Mouse (Mus musculus) MEL (cell line): Measurements from ENCODE around the gene Ikzf2. TPM values are rescaled to one million over a fixed set of nuclear protein-coding genes. Genes with fewer than 3 reads are reported as not detected.

Source experiments
- DNase-seq: peaks from one replicate; pipeline ENCODE4 v3.0.0; 2011; ENCODE audit warnings: low read depth, low spot score
- H3K27ac ChIP-seq: 2 replicates; pipeline ENCODE4 v1.5.1; 2012; ENCODE audit warnings: low read depth, mild to moderate bottlenecking, control low read depth, low read length, moderate library complexity; ENCODE audit not compliant: control insufficient read depth
- H3K27me3 ChIP-seq, 2 experiments: fragments of 150-350 bp in 1 of 2; sonication (generic) in 1 of 2; 2 replicates each; pipeline ENCODE4 v1.6.1; 2012; ENCODE audit warnings: low read length in 2 of 2, mild to moderate bottlenecking in 2 of 2, improper control_type of control experiment in 1 of 2, moderate library complexity in 1 of 2; ENCODE audit not compliant: insufficient read depth in 2 of 2, control insufficient read depth in 1 of 2
- H3K36me3 ChIP-seq, 2 experiments: 2 replicates each; pipeline ENCODE4 v1.6.1; 2012 to 2014; ENCODE audit warnings: low read length in 2 of 2, improper control_type of control experiment in 1 of 2, inconsistent platforms in 1 of 2, mild to moderate bottlenecking in 1 of 2; ENCODE audit not compliant: insufficient read depth in 2 of 2, control insufficient read depth in 1 of 2
- H3K4me1 ChIP-seq, 2 experiments: fragments of 150-350 bp in 1 of 2; sonication (generic) in 1 of 2; 2 replicates each; pipeline ENCODE4 v1.6.1; 2012; ENCODE audit warnings: low read length in 2 of 2, improper control_type of control experiment in 1 of 2, mild to moderate bottlenecking in 1 of 2; ENCODE audit not compliant: insufficient read depth in 2 of 2, control insufficient read depth in 1 of 2
- H3K4me3 ChIP-seq, 2 experiments: fragments of 150-350 bp in 1 of 2; sonication (generic) in 1 of 2; 2 replicates each; pipeline ENCODE4 v1.5.1; 2012; ENCODE audit warnings: low read depth in 2 of 2, low read length in 2 of 2, mild to moderate bottlenecking in 2 of 2, moderate library complexity in 2 of 2, control low read depth in 1 of 2, improper control_type of control experiment in 1 of 2; ENCODE audit not compliant: control insufficient read depth in 1 of 2, insufficient read depth in 1 of 2
- H3K79me2 ChIP-seq: 2 replicates; pipeline ENCODE4 v1.6.1; 2012; ENCODE audit warnings: mild to moderate bottlenecking, low read length, moderate library complexity; ENCODE audit not compliant: control insufficient read depth, poor library complexity, insufficient read depth
- H3K9ac ChIP-seq: 2 replicates; pipeline ENCODE4 v1.6.1; 2012; ENCODE audit warnings: low read depth, mild to moderate bottlenecking, control low read depth, low read length, moderate library complexity; ENCODE audit not compliant: control insufficient read depth, poor library complexity, severe bottlenecking
- H3K9me3 ChIP-seq: fragments of 150-350 bp; sonication (generic); replicated peaks from 2 replicates; pipeline ENCODE4 v1.6.1; 2012; ENCODE audit warnings: mild to moderate bottlenecking, low read length, improper control_type of control experiment, moderate library complexity; ENCODE audit not compliant: insufficient read depth
- BHLHE40 ChIP-seq: IDR thresholded peaks from 2 replicates; pipeline ENCODE4 v1.6.1; 2012; ENCODE audit warnings: low read depth, mild to moderate bottlenecking, inconsistent platforms, low read length, improper control_type of control experiment, borderline replicate concordance
- E2F4 ChIP-seq: IDR thresholded peaks from 2 replicates; pipeline ENCODE4 v1.6.1; 2011; ENCODE audit warnings: low read depth, low read length, improper control_type of control experiment, borderline replicate concordance
- ELF1 ChIP-seq: IDR thresholded peaks from 2 replicates; pipeline ENCODE4 v1.6.1; 2014; ENCODE audit warnings: low read depth, mild to moderate bottlenecking, inconsistent platforms, low read length, improper control_type of control experiment, moderate library complexity
- EP300 ChIP-seq, 2 experiments: IDR thresholded peaks; 2 replicates each; pipeline ENCODE4 v1.6.1; 2011; ENCODE audit warnings: improper control_type of control experiment in 2 of 2, low read length in 2 of 2, low read depth in 1 of 2, mild to moderate bottlenecking in 1 of 2
- ETS1 ChIP-seq: IDR thresholded peaks from 2 replicates; pipeline ENCODE4 v1.6.1; 2012; ENCODE audit warnings: low read depth, mild to moderate bottlenecking, inconsistent platforms, low read length, improper control_type of control experiment, moderate library complexity
- GABPA ChIP-seq: IDR thresholded peaks from 2 replicates; pipeline ENCODE4 v1.6.1; 2012; ENCODE audit warnings: low read depth, mild to moderate bottlenecking, inconsistent platforms, low read length, improper control_type of control experiment, moderate library complexity
- GATA1 ChIP-seq: IDR thresholded peaks from 2 replicates; pipeline ENCODE4 v1.6.1; 2011; ENCODE audit warnings: low read depth, low read length, improper control_type of control experiment
- HCFC1 ChIP-seq: IDR thresholded peaks from 2 replicates; pipeline ENCODE4 v1.6.1; 2012; ENCODE audit warnings: low read depth, mild to moderate bottlenecking, inconsistent platforms, low read length, improper control_type of control experiment, moderate library complexity
- JUND ChIP-seq: IDR thresholded peaks from 2 replicates; pipeline ENCODE4 v1.6.1; 2011; ENCODE audit warnings: low read depth, mild to moderate bottlenecking, improper control_type of control experiment, low read length
- KAT2A ChIP-seq: conservative IDR thresholded peaks from 2 replicates; pipeline ENCODE4 v1.6.1; 2012; ENCODE audit warnings: low read depth, low read length, improper control_type of control experiment, inconsistent platforms
- MAFK ChIP-seq: IDR thresholded peaks from 2 replicates; pipeline ENCODE4 v1.6.1; 2011; ENCODE audit warnings: low read depth, mild to moderate bottlenecking, low read length, improper control_type of control experiment, borderline replicate concordance
- MAX ChIP-seq: IDR thresholded peaks from 2 replicates; pipeline ENCODE4 v1.6.1; 2011; ENCODE audit warnings: low read length, improper control_type of control experiment
- MEF2A ChIP-seq: IDR thresholded peaks from 2 replicates; pipeline ENCODE4 v1.6.1; 2014; ENCODE audit warnings: low read depth, mild to moderate bottlenecking, inconsistent platforms, low read length, improper control_type of control experiment; ENCODE audit not compliant: poor library complexity, insufficient replicate concordance, severe bottlenecking; ENCODE audit errors: extremely low read depth
- MXI1 ChIP-seq: IDR thresholded peaks from 2 replicates; pipeline ENCODE4 v1.6.1; 2011; ENCODE audit warnings: mild to moderate bottlenecking, low read depth, low read length, improper control_type of control experiment
- MYB ChIP-seq: IDR thresholded peaks from 2 replicates; pipeline ENCODE4 v1.6.1; 2011; ENCODE audit warnings: mild to moderate bottlenecking, low read depth, low read length, improper control_type of control experiment
- POLR2A ChIP-seq, 2 experiments: IDR thresholded peaks; 2 replicates each; pipeline ENCODE4 v1.6.1; 2011 to 2012; ENCODE audit warnings: low read length in 2 of 2, mild to moderate bottlenecking in 2 of 2, control low read depth in 1 of 2, improper control_type of control experiment in 1 of 2, low read depth in 1 of 2, moderate library complexity in 1 of 2; ENCODE audit not compliant: control insufficient read depth in 1 of 2, insufficient read depth in 1 of 2, poor library complexity in 1 of 2
- POLR2AphosphoS2 ChIP-seq: IDR thresholded peaks from 2 replicates; pipeline ENCODE4 v1.6.1; 2011; ENCODE audit warnings: low read length, improper control_type of control experiment
- RCOR1 ChIP-seq: IDR thresholded peaks from 2 replicates; pipeline ENCODE4 v1.6.1; 2012; ENCODE audit warnings: low read depth, mild to moderate bottlenecking, inconsistent platforms, low read length, improper control_type of control experiment
- SIN3A ChIP-seq: IDR thresholded peaks from 2 replicates; pipeline ENCODE4 v1.6.1; 2012; ENCODE audit warnings: low read length, improper control_type of control experiment, inconsistent platforms
- TAL1 ChIP-seq: IDR thresholded peaks from 2 replicates; pipeline ENCODE4 v1.6.1; 2012; ENCODE audit warnings: mild to moderate bottlenecking, inconsistent platforms, low read length, moderate library complexity, mixed read lengths
- TCF12 ChIP-seq: IDR thresholded peaks from 2 replicates; pipeline ENCODE4 v1.6.1; 2014; ENCODE audit warnings: low read depth, mild to moderate bottlenecking, inconsistent platforms, low read length, improper control_type of control experiment, moderate library complexity
- UBTF ChIP-seq: IDR thresholded peaks from 2 replicates; pipeline ENCODE4 v1.6.1; 2012; ENCODE audit warnings: low read depth, mild to moderate bottlenecking, inconsistent platforms, low read length, improper control_type of control experiment, moderate library complexity, borderline replicate concordance; ENCODE audit not compliant: insufficient read depth
- ZC3H11A ChIP-seq: IDR thresholded peaks from 2 replicates; pipeline ENCODE4 v1.6.1; 2012; ENCODE audit warnings: low read depth, mild to moderate bottlenecking, inconsistent platforms, low read length, improper control_type of control experiment
- ZKSCAN1 ChIP-seq: IDR thresholded peaks from 2 replicates; pipeline ENCODE4 v1.6.1; 2012; ENCODE audit warnings: low read depth, mild to moderate bottlenecking, inconsistent platforms, low read length, improper control_type of control experiment, moderate library complexity
- ZMIZ1 ChIP-seq: IDR thresholded peaks from 2 replicates; pipeline ENCODE4 v1.6.1; 2012; ENCODE audit warnings: low read depth, mild to moderate bottlenecking, inconsistent platforms, low read length, improper control_type of control experiment, moderate library complexity
- polyA plus RNA-seq, 2 experiments: library from polyadenylated mRNA; stranded (reverse) in 1 of 2; unstranded in 1 of 2; fragments of >175 nt in 1 of 2; fragments of >200 nt in 1 of 2; gene quantifications; 2 replicates each; pipeline versions ENCODE4 v1.2.1 to v1.2.4; 2012; ENCODE audit warnings: low replicate concordance in 2 of 2, low read depth in 1 of 2; ENCODE audit not compliant: insufficient read length in 2 of 2, insufficient read depth in 1 of 2, missing spikeins in 1 of 2
- total RNA-seq: library from RNA; depleted of rRNA; stranded (reverse); fragments of 300-350 nt; gene quantifications from 2 replicates; pipeline ENCODE4 v1.2.3, GENCODE M21; 2012

The Ikzf2 gene
- total and polyA plus RNA-seq, 3 experiments: 2.9 to 5.6 TPM; not detected in 1

GRCm38 (mm10) chr1:69610791-69611190 is 76.3 kb downstream of the Ikzf2 start:
- H3K79me2 ChIP-seq: no peaks in the 10 kb centered on the region; the same call in 1 of the 2 replicates
- H3K4me3 ChIP-seq: no peak overlapping the region
- no peak overlapping the region for H3K27ac ChIP-seq
- no peak overlapping the region for H3K9ac ChIP-seq
- no peaks in the 10 kb centered on the region for H3K9me3 ChIP-seq
- DNase-seq: no peak
- peaks cover 0 to 28% of the 10 kb centered on the region in 2 experiments; a peak in 2 of 4 replicates for H3K36me3 ChIP-seq
- H3K27me3 ChIP-seq: no peaks in the 10 kb centered on the region
- TF ChIP-seq ZMIZ1: no peak
- no peak for TF ChIP-seq JUND
- no peak for TF ChIP-seq MYB
- no peak for TF ChIP-seq ELF1
- no peak for TF ChIP-seq ZC3H11A
- TF ChIP-seq GATA1: no peak
- TF ChIP-seq E2F4: no peak
- no peak for TF ChIP-seq BHLHE40
- no peak for TF ChIP-seq KAT2A
- TF ChIP-seq HCFC1: no peak
- no peak for TF ChIP-seq POLR2AphosphoS2
- no peak for TF ChIP-seq MAFK
- TF ChIP-seq MAX: no peak
- peaks cover 16 to 19% of the 10 kb centered on the region in 2 experiments for H3K4me1 ChIP-seq

- no peak overlapping the region for H3K4me3 ChIP-seq
- H3K36me3 ChIP-seq: peaks cover 0 to 38% of the 10 kb centered on the region in 2 experiments; a peak in 2 of 4 replicates
- no peaks in the 10 kb centered on the region for H3K27me3 ChIP-seq
- peak; percentile 79 for DNase-seq
- H3K27ac ChIP-seq: peak overlapping the region; percentile 67; the same call in 1 of the 2 replicates
- no peak overlapping the region for H3K9ac ChIP-seq
- no peaks in the 10 kb centered on the region; the same call in 1 of the 2 replicates for H3K79me2 ChIP-seq
- peaks cover 24% of the 10 kb centered on the region in 2 experiments for H3K4me1 ChIP-seq
- no peaks in the 10 kb centered on the region for H3K9me3 ChIP-seq
- TF ChIP-seq KAT2A (no peak), RCOR1 (peak; percentile 61), BHLHE40 (no peak), SIN3A (peak; percentile 75), UBTF (no peak), MEF2A (no peak), GATA1 (peak; percentile 78), ELF1 (no peak), JUND (no peak), TAL1 (peak; percentile 73), MYB (no peak), ZKSCAN1 (no peak), GABPA (no peak), POLR2AphosphoS2 (no peak), MAX (no peak), POLR2A (IDR thresholded peaks at IDR 0.05; ENCODE audit: control insufficient read depth in 1 of 2, insufficient read depth in 1 of 2, low read depth in 1 of 2, low read length in 2 of 2, poor library complexity in 1 of 2) (no peak), ETS1 (peak; percentile 84), TCF12 (peak; percentile 88), MXI1 (peak; percentile 40), EP300 (IDR thresholded peaks at IDR 0.05; ENCODE audit: low read depth in 1 of 2, low read length in 2 of 2) (peak; percentile 87 to 91), ZC3H11A (no peak)
Measured at GRCm38 (mm10) chr1:69608846-69609245, 78.2 kb downstream of the Ikzf2 start.
